Mouse (Mus musculus) small intestine, adult 10 weeks (tissue): ENCODE measurements around the gene Dctn5. TPM values are rescaled to one million over a fixed set of nuclear protein-coding genes. Genes with fewer than 3 reads are reported as not detected.

Source experiments
- polyA plus RNA-seq: library from polyadenylated mRNA; stranded (reverse); fragments of 350-450 nt; fragmentation: Illumina TruSeq; extraction: RNeasy Lipid Tissue Mini Kit (QIAGEN cat#74804); gene quantifications from one replicate; pipeline ENCODE4 v1.2.3, GENCODE M21; 2014; ENCODE audit warnings: low replicate concordance

Gene Dctn5
- polyA plus RNA-seq, result 71.6 TPM

DNA sequence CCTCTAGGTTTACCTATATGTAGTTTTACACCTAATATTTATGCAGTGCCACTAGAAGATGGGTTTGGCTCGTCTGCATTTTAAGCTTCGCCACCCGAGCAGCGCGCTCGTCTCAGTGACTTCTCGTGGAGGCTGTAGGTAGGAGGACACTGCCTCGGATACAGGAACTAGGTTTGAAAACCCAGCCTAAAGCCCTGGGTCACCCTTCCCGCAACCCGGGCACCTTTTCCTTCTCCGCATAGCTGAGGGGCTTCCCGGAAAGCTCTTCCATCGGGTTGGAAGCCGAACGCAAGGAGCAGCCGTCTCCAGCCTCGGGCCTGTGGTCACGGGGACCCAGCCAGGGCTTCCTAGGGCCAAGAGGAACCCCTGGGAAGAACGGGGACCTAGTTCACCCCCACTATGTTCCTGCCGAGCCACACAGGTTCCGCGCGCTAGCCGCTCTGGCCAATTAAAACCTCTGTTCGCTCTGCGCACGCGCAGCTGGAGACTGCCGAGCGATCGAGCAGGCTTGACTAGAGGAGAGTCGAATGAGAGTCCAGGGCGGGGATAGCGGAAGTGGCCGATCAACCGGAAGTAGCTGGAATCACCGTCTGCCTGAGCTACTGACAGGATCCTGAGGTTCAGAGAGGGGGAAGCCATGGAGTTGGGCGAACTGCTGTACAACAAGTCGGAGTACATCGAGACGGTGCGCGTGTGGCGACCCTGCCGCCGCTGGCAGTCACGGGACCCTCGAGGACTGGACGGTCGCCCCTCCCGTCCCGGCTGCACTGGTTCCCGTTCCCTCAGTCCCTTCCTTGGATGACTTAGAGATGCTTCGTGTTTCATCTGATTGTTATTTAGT lies at the start of gene Dctn5, which contains the start of gene Palb2:
Gene Dctn5, plus strand, starts transcription at position 545 of the 841 bp plus-strand sequence.
Gene Palb2, minus strand, starts transcription at position 489 of the 841 bp plus-strand sequence.

DNA sequence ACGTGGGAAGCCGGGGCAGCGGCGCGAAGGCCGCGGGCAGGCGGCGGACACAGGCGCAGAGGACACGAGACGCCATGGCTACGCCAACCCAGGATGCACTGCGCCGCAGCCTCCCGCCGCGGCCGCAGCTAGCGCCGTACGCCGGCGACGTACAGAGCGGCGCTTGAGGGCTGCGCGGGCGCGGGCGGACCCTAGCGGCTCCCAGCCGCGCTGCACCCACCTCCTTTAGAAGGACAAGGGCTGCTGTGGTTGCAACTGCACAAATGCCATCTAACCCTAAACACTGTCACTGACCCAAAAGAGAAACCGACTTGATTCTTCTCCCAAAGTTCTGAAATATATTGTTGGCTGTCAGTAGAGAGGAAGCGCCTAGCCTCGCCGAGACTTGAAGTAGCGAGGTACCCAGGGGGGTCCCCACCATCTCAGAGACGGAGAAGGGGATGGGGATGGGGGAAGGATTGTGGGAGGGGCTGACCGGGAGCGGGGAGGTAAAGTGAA lies 31.0 kb upstream of the Dctn5 start, which contains the start of gene Ndufab1:
Gene Ndufab1, minus strand, starts transcription at position 140 of the 498 bp plus-strand sequence.

DNA sequence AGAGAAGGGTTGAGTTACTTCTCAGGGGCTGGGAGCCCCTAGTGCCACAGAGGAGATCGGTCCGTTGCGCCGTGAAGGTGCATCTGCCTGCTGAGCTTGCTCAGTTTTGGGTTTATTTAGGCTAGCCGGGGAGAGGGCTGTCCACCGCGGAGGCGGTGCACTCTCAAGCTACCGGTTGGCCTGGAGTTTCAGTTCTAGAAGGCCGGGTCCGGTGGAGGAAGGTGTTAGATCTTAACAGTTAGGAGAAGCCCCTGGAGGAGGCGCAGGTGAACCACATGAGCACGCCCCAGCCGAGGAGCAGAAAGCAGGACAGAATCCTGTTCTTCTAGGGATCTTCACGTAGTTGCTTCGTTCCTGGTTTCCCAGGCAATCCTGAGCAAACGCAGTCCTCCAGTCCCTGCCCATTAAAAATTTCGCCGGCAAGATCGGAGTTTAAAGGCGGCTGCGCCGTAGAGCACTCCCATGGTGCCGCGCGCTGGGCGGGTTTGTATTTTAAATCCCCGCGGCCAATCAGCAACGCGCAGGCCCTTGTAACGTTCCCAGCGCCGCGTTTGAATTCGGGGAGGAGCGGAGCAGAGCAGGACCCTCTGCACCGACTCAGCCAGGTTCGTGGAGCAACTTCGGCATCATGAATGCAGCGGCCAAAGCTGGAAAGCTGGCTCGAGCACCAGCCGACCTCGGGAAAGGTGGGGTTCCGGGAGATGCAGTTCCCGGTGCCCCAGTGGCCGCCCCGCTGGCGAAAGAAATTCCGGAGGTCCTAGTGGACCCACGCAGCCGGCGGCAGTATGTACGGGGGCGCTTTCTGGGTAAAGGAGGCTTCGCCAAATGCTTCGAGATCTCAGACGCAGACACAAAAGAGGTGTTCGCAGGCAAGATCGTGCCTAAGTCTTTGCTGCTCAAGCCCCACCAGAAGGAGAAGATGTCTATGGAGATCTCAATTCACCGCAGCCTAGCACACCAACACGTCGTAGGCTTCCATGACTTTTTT lies 26.4 kb downstream of the Dctn5 start, which contains the start of gene Plk1:
Gene Plk1, plus strand, starts transcription at position 525 of the 988 bp plus-strand sequence.

DNA sequence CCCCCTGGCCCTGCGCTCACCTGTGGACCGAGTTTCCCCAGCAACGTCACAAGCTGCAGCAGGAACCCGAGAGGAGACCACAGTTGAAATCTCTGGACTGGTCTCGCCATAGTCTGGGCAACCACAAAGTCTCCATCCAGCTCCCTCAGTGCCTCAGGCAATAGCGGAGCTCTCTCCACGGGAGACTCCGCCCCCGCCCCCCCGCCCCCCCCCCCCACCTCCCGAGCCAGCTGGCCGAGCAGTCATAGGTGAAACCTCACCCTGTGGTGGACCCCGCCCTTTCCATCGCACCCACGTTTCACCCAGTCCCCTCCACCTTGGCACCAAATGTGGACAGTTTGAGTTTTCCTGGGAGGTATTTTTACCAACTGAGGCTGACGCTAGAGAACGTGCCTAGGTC lies 53.2 kb downstream of the Dctn5 start, which contains the start of gene Ern2:
Gene Ern2, minus strand, starts transcription at position 165 of the 400 bp plus-strand sequence.

Other genes starting within 250 kb of the Dctn5 start
- 6.9 TPM for gene Cog7, start 151.3 kb upstream of the Dctn5 start, polyA plus RNA-seq
- gene Gga2, start 111.8 kb upstream of the Dctn5 start, polyA plus RNA-seq, result 1.4 TPM
- 32.7 TPM for gene Ubfd1, start 65.9 kb upstream of the Dctn5 start, polyA plus RNA-seq
- 1.3 TPM for gene Ears2, start 65.8 kb upstream of the Dctn5 start, polyA plus RNA-seq
- gene Ndufab1, start 31.2 kb upstream of the Dctn5 start, polyA plus RNA-seq, result 961 TPM
- gene Palb2, start 56 bp upstream of the Dctn5 start, polyA plus RNA-seq, result 9.5 TPM
- gene Plk1, start 26.4 kb downstream of the Dctn5 start, polyA plus RNA-seq, result 0.82 TPM
- gene Ern2, start 53.2 kb downstream of the Dctn5 start, polyA plus RNA-seq, result not detected
- 341 TPM for gene Chp2, start 86.5 kb downstream of the Dctn5 start, polyA plus RNA-seq
- 16.1 TPM for gene Prkcb, start 155.7 kb downstream of the Dctn5 start, polyA plus RNA-seq